Mouse (Mus musculus): Measurements from ENCODE around the gene Ccdc182.

Ccdc182 gene

GRCm38 (mm10) chr11:88293631-88294393 is at the start of gene Ccdc182:
Ccdc182 (plus strand) TSS chr11:88294058.
- no peak for DNase-seq (ENCODE audit: low read depth in 1 of 2, low spot score in 2 of 2)

GRCm38 (mm10) chr11:88245581-88246170 is 48.2 kb upstream of the Ccdc182 start:
- DNase-seq (ENCODE audit: low read depth in 1 of 2, low spot score in 2 of 2): no peak

GRCm38 (mm10) chr11:88248636-88249035 is 45.2 kb upstream of the Ccdc182 start:
- no peak for DNase-seq (ENCODE audit: low read depth in 1 of 2, low spot score in 2 of 2)

GRCm38 (mm10) chr11:88250568-88250967 is 43.3 kb upstream of the Ccdc182 start:
- DNase-seq (ENCODE audit: low read depth in 1 of 2, low spot score in 2 of 2): no peak

DNA sequence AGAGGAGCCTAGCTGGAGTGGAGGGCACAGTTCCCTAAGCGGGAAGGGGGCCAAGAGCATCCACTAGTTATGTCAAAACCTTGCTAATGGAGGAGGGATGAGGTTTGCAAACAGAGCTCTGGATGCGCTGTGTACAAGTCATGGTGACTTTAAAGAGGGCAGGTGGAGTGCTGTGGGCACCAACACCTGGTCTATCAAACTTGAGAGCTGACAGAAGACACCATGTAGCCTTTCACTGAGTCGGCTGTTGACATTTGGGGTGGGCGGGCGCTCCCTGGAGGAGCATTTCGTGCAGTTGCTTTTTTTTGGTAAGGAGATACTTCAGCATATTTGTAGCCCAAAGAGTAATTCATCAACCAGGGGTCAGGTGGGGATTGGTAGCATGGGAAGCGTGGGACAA is 42.6 kb upstream of the Ccdc182 start:
- no peak for DNase-seq (ENCODE audit: low read depth in 1 of 2, low spot score in 2 of 2)

GRCm38 (mm10) chr11:88251972-88252766 is 41.7 kb upstream of the Ccdc182 start:
- DNase-seq (ENCODE audit: low read depth in 1 of 2, low spot score in 2 of 2): peak; percentile 21 to 49

DNA sequence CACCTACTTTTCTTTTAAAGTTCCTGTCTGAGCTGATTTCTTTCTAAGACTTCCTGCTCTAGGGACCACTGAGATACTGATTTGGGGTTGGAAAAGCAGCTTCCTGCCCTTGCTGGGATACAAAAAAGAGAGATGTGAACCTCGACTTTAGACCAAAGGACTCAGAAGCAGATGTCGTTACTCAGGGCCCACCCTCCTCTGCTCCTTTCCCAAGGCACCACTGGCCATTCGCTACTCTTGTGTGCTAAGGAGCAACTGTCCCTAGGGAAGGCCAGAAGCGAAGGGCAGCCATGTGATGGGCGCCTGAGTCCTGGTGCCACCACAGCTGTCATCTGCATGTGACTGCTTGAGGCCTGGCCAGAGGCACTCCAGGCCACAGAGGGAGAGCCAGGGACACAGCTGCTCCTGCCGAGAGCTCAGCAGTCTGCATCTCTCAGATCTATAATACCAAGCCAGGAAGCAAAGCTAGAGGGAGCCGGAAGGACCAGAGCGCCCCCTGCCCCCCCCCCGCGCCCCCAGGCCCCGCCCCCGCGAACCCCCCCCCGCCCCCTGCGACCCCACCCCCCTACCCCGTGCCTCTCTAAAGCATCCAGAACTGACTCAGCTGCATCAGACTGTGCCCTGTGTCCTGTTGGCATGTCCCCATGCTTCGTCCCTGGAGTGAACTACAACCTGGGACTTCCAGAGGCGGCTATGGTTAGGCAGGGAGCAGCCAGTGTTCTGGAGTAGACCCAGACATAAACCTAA is 40.9 kb upstream of the Ccdc182 start:
- no peak for DNase-seq (ENCODE audit: low read depth in 1 of 2, low spot score in 2 of 2)

DNA sequence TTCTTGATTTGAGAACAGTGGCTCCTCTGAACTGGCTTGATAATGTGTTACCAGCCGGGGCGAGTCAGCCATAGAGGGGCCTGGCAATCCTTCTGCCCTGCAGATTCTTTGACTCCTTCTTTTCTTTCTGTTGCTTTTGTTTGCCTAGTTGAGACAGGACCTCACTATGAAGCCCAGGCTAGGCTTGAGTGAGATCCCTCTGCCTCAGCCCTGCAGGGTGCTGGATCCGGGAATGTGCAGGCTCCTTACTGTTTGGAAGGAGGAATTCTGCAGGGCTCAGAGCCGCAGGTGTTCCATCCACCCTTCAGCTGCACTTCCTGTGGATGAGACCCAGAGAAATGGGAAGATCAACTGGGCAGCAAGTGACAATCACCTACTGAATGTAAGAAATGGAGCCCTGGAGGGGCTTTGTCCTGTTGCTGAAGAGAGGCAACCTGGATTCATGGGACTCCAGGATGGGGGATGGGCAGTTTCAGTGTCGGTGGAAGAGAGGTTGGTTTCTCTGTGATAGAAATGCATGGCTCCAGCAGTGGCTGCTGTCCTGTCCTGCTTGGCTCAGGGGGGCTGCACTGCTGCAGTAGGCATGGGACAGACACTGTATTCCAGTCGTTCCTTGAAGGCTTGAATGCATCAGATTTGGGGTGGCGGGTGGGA is 40.2 kb upstream of the Ccdc182 start:
- DNase-seq (ENCODE audit: low read depth in 1 of 2, low spot score in 2 of 2): no peak

DNA sequence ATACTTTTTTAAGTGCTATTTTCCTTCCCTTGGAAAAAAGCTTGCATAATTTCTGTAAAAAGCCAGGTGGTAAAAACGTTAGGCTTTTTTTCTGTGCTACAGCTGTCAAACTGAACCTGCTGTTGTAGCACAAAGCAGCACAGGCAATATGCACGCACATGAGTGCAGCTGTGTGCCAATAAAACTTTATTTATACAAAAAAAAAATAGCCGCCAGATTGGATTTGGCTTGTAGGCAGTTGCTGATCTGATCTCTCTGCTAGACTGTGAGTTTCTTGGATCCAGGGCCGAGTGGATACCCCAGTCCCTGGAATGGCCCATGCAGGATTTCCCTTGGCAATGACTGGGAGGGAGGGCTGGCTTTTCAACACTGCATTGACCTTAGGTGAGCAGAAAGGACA is 36.2 kb upstream of the Ccdc182 start:
- no peak for DNase-seq (ENCODE audit: low read depth in 1 of 2, low spot score in 2 of 2)

GRCm38 (mm10) chr11:88258212-88258611 is 35.6 kb upstream of the Ccdc182 start:
- DNase-seq (ENCODE audit: low read depth in 1 of 2, low spot score in 2 of 2): no peak

DNA sequence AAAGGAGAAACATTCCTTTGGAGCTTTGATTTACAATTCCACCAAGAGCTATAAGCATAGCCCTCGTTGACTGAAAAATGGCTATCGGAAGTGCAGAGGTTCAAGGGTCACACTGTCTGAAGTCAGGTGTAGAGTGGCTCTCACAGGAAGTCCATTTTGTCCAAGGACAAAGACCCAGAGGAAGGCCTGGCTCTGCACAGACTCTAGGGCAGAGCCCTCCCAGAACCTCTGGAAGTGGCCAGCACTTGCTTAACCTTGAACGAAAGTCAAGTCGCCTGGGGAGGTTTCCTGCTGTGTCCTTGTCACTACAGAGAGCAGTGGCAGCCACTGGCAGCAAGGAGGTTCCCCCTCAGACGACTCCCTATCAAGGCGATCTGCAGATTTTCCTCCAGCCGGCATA is 33.4 kb upstream of the Ccdc182 start:
- no peak for DNase-seq (ENCODE audit: low read depth in 1 of 2, low spot score in 2 of 2)

DNA sequence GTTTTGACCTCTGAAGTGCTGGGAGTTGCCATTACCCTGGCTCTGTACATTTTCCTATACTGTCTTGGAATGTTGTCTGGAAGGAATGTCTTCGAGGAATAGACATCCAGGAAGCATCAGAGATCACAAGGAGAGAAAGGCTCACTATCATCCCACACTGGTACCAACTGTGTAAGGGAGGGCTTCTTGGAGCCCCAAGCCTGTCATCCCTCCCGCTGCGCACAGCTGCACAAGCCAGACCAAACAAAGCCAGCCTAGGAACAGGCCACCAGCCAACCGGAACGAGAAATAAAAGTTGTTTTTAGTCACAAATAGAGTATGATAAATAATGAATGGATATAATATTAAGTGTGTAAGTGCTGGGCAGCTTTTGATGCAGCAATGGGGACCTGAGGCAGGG is 29.0 kb upstream of the Ccdc182 start:
- DNase-seq (ENCODE audit: low read depth in 1 of 2, low spot score in 2 of 2): no peak

GRCm38 (mm10) chr11:88266311-88266710 is 27.5 kb upstream of the Ccdc182 start:
- no peak for DNase-seq (ENCODE audit: low read depth in 1 of 2, low spot score in 2 of 2)

GRCm38 (mm10) chr11:88271870-88272269 is 22.0 kb upstream of the Ccdc182 start:
- DNase-seq (ENCODE audit: low read depth in 1 of 2, low spot score in 2 of 2): peak in 1 of 2 experiments; percentile 14

GRCm38 (mm10) chr11:88274111-88274879 is 19.6 kb upstream of the Ccdc182 start:
- no peak for DNase-seq (ENCODE audit: low read depth in 1 of 2, low spot score in 2 of 2)

DNA sequence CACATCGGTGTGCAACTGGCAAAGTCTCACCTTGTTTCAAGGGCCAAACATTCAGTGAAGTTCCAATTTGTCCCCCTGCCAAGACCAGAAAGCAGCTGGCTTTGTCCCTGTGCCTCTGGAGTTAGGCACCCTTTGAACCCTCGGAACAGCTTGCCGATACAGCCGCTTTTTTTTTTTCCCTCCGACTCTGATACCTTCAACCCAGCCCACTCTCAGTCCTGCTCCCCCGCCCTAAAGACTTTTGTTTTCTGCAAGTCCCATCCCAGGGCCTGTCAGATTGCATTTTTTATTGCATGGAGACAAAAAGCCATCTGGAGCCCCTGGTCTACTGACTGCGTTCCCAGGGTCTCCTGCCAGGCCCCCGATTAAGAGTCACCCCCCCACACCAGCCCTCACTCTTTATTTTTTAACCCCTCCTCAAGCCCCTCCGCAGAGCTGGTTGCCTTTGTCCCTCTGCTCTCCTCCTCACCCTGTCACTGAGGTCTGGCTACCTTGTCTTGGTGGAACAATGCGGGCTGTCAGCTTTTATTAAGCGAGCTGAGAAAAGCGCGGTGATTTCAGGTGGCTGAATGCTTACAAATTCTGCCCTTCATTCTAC is 18.9 kb upstream of the Ccdc182 start:
- no peak for DNase-seq (ENCODE audit: low read depth in 1 of 2, low spot score in 2 of 2)

DNA sequence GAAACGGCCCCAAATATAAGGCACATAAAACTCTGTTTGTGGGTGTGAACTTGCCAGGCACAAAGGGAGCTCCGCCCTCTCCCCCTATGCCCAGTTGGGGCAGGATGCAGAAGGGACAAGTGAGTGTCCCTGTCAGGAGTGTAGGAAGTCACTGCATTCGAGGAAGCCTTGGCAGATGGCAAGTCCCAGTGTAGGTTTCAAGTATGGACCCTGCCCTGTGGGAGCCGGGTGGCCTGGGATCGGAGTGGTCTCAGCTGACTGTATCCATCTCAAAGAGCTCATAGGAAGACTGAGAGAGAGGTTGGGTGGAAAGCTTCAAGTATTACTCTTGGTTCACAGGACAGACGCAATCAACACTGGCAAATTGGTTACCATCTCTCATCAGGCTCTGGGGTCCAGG is 17.9 kb upstream of the Ccdc182 start:
- no peak for DNase-seq (ENCODE audit: low read depth in 1 of 2, low spot score in 2 of 2)

- DNase-seq (ENCODE audit: low read depth in 1 of 2, low spot score in 2 of 2): no peak
Measured at GRCm38 (mm10) chr11:88276534-88277308, 17.1 kb upstream of the Ccdc182 start.

GRCm38 (mm10) chr11:88279006-88279405 is 14.9 kb upstream of the Ccdc182 start:
- no peak for DNase-seq (ENCODE audit: low read depth in 1 of 2, low spot score in 2 of 2)

All from monocyte, adult 2 months (primary cell).